Mouse (Mus musculus) limb, embryonic 10.5 days (tissue): ENCODE results near the gene Tns3. TPM values are rescaled to one million over a fixed set of nuclear protein-coding genes. Genes with fewer than 3 reads are reported as not detected.

ENCODE experiments used
- DNase-seq: peaks from one replicate; pipeline ENCODE4 v3.0.0-alpha.2; 2017; ENCODE audit warnings: low spot score
- H3K27ac ChIP-seq: fragments of 300-500 bp; sonication (generic); 2 replicates; pipeline ENCODE4 v1.5.1; 2016; ENCODE audit warnings: mild to moderate bottlenecking
- H3K27me3 ChIP-seq: fragments of 300-500 bp; sonication (generic); 2 replicates; pipeline ENCODE4 v1.6.1; 2016; ENCODE audit warnings: low read depth, mild to moderate bottlenecking; ENCODE audit not compliant: poor library complexity, severe bottlenecking
- H3K36me3 ChIP-seq: fragments of 300-500 bp; sonication (generic); 2 replicates; pipeline ENCODE4 v1.6.1; 2016; ENCODE audit warnings: mild to moderate bottlenecking, moderate library complexity
- H3K4me1 ChIP-seq: fragments of 300-500 bp; sonication (generic); 2 replicates; pipeline ENCODE4 v1.6.1; 2016
- H3K4me3 ChIP-seq: fragments of 300-500 bp; sonication (generic); 2 replicates; pipeline ENCODE4 v1.5.1; 2016; ENCODE audit warnings: mild to moderate bottlenecking, moderate library complexity
- H3K9me3 ChIP-seq: fragments of 300-500 bp; sonication (generic); replicated peaks from 2 replicates; pipeline ENCODE4 v1.6.1; 2016; ENCODE audit warnings: mild to moderate bottlenecking
- WGBS: fragments of 180-500 bp; shearing (Covaris S2); methylation state at CpG from one replicate; pipeline ENCODE4 v1.1.7; 2016; 5-methylcytosine and 5-hydroxymethylcytosine counted together
- polyA plus RNA-seq: library from polyadenylated mRNA; unstranded; fragments of >200 nt; fragmentation: Nextera tagmentation; extraction: Ambion mirVana; gene quantifications from 2 replicates; pipeline ENCODE4 v1.2.1, GENCODE M21; 2016

Tns3 gene
- polyA plus RNA-seq, 1 experiment from 2014 or later, result 35.6 TPM

- Histone ChIP-seq H3K4me3 (no peak overlapping the region), H3K9me3 (no peaks in the 10 kb centered on the region), H3K36me3 (peaks cover 95% of the 10 kb centered on the region), H3K4me1 (peaks cover 3% of the 10 kb centered on the region; the same call in 1 of the 2 replicates), H3K27ac (no peak overlapping the region), H3K27me3 (no peaks in the 10 kb centered on the region)
- 97% methylated on average over 3 of the region's 3 CpGs for WGBS
- DNase-seq, result no peak
Observed at GRCm38 (mm10) chr11:8593172-8593571, 71.2 kb downstream of the Tns3 start.

GRCm38 (mm10) chr11:8591271-8591670, 73.1 kb downstream of the Tns3 start:
- WGBS, result 92% methylated on average over 5 of the region's 5 CpGs
- Histone ChIP-seq H3K36me3 (peaks cover 95% of the 10 kb centered on the region), H3K9me3 (no peaks in the 10 kb centered on the region), H3K27me3 (no peaks in the 10 kb centered on the region), H3K4me1 (peaks cover 12% of the 10 kb centered on the region), H3K4me3 (no peak overlapping the region), H3K27ac (no peak overlapping the region)
- no peak for DNase-seq

- H3K4me3 ChIP-seq, result no peak overlapping the region
- H3K27me3 ChIP-seq, result no peaks in the 10 kb centered on the region
- H3K9me3 ChIP-seq, result no peaks in the 10 kb centered on the region
- H3K4me1 ChIP-seq, result peaks cover 28% of the 10 kb centered on the region
- H3K27ac ChIP-seq, result no peak overlapping the region
- no peak for DNase-seq
- peaks cover 77% of the 10 kb centered on the region for H3K36me3 ChIP-seq
- 80% methylated on average over 9 of the region's 9 CpGs for WGBS
Observed at GRCm38 (mm10) chr11:8589226-8589905, 75.0 kb downstream of the Tns3 start.

- Histone ChIP-seq H3K4me3 (no peak overlapping the region), H3K27me3 (no peaks in the 10 kb centered on the region), H3K9me3 (no peaks in the 10 kb centered on the region), H3K27ac (no peak overlapping the region), H3K36me3 (peaks cover 72% of the 10 kb centered on the region), H3K4me1 (peaks cover 42% of the 10 kb centered on the region)
- 90% methylated on average over 3 of the region's 3 CpGs for WGBS
- no peak for DNase-seq
Observed at GRCm38 (mm10) chr11:8587941-8588340, 76.4 kb downstream of the Tns3 start.

GRCm38 (mm10) chr11:8586996-8587644, 77.2 kb downstream of the Tns3 start:
- no peak overlapping the region; the same call in 1 of the 2 replicates for H3K27ac ChIP-seq
- 76% methylated on average over 10 of the region's 10 CpGs for WGBS
- no peak for DNase-seq
- peaks cover 48% of the 10 kb centered on the region for H3K4me1 ChIP-seq
- no peaks in the 10 kb centered on the region for H3K9me3 ChIP-seq
- no peak overlapping the region for H3K4me3 ChIP-seq
- H3K36me3 ChIP-seq, result peaks cover 74% of the 10 kb centered on the region
- no peaks in the 10 kb centered on the region for H3K27me3 ChIP-seq

- Histone ChIP-seq H3K9me3 (no peaks in the 10 kb centered on the region), H3K27ac (no peak overlapping the region), H3K4me3 (no peak overlapping the region), H3K27me3 (no peaks in the 10 kb centered on the region), H3K4me1 (peaks cover 48% of the 10 kb centered on the region), H3K36me3 (peaks cover 74% of the 10 kb centered on the region)
- no peak for DNase-seq
- 81% methylated on average over 2 of the region's 2 CpGs for WGBS
Observed at GRCm38 (mm10) chr11:8586374-8586773, 78.0 kb downstream of the Tns3 start.

- Histone ChIP-seq H3K36me3 (peaks cover 73% of the 10 kb centered on the region), H3K27me3 (no peaks in the 10 kb centered on the region), H3K4me1 (peaks cover 48% of the 10 kb centered on the region), H3K27ac (no peak overlapping the region), H3K9me3 (no peaks in the 10 kb centered on the region), H3K4me3 (no peak overlapping the region)
- no peak for DNase-seq
- WGBS, result 86% methylated on average over 3 of the region's 3 CpGs
Observed at GRCm38 (mm10) chr11:8585686-8586085, 78.6 kb downstream of the Tns3 start.

GRCm38 (mm10) chr11:8584925-8585324, 79.4 kb downstream of the Tns3 start:
- DNase-seq, result no peak
- H3K4me1 ChIP-seq, result peaks cover 47% of the 10 kb centered on the region
- peaks cover 72% of the 10 kb centered on the region for H3K36me3 ChIP-seq
- no peak overlapping the region for H3K4me3 ChIP-seq
- H3K27me3 ChIP-seq, result no peaks in the 10 kb centered on the region
- peak overlapping the region; percentile 47; the same call in 1 of the 2 replicates for H3K27ac ChIP-seq
- WGBS, result 48% methylated on average over 1 of the region's 1 CpGs
- no peaks in the 10 kb centered on the region for H3K9me3 ChIP-seq

GRCm38 (mm10) chr11:8584307-8584706, 80.0 kb downstream of the Tns3 start:
- H3K27ac ChIP-seq, result peak overlapping the region; percentile 47; the same call in 1 of the 2 replicates
- WGBS, result 66% methylated on average over 2 of the region's 2 CpGs
- peaks cover 70% of the 10 kb centered on the region for H3K36me3 ChIP-seq
- no peaks in the 10 kb centered on the region for H3K27me3 ChIP-seq
- H3K4me1 ChIP-seq, result peaks cover 45% of the 10 kb centered on the region
- no peak overlapping the region for H3K4me3 ChIP-seq
- H3K9me3 ChIP-seq, result no peaks in the 10 kb centered on the region
- DNase-seq, result no peak

GRCm38 (mm10) chr11:8583137-8583536, 81.2 kb downstream of the Tns3 start:
- H3K27me3 ChIP-seq, result no peaks in the 10 kb centered on the region
- H3K9me3 ChIP-seq, result no peaks in the 10 kb centered on the region
- peaks cover 70% of the 10 kb centered on the region for H3K36me3 ChIP-seq
- WGBS, result 86% methylated on average over 3 of the region's 3 CpGs
- no peak overlapping the region for H3K4me3 ChIP-seq
- H3K27ac ChIP-seq, result no peak overlapping the region
- peaks cover 45% of the 10 kb centered on the region for H3K4me1 ChIP-seq
- DNase-seq, result no peak

GRCm38 (mm10) chr11:8582101-8582920, 82.0 kb downstream of the Tns3 start:
- 85% methylated on average over 10 of the region's 10 CpGs for WGBS

GRCm38 (mm10) chr11:8579789-8580188, 84.5 kb downstream of the Tns3 start:
- no peak overlapping the region for H3K27ac ChIP-seq
- 82% methylated on average over 5 of the region's 5 CpGs for WGBS
- DNase-seq, result no peak
- no peak overlapping the region for H3K4me3 ChIP-seq
- H3K4me1 ChIP-seq, result peaks cover 24% of the 10 kb centered on the region
- peaks cover 83% of the 10 kb centered on the region for H3K36me3 ChIP-seq
- no peaks in the 10 kb centered on the region for H3K9me3 ChIP-seq
- H3K27me3 ChIP-seq, result no peaks in the 10 kb centered on the region

More at GRCm38 (mm10) chr11:8582101-8582920, 82.0 kb downstream of the Tns3 start:
- no peaks in the 10 kb centered on the region for H3K9me3 ChIP-seq
- H3K36me3 ChIP-seq, result peaks cover 70% of the 10 kb centered on the region
- no peaks in the 10 kb centered on the region for H3K27me3 ChIP-seq
- peaks cover 40% of the 10 kb centered on the region for H3K4me1 ChIP-seq
- no peak overlapping the region for H3K27ac ChIP-seq
- no peak overlapping the region for H3K4me3 ChIP-seq
- DNase-seq, result no peak
